Mouse (Mus musculus) spleen, adult 2 months (tissue): ENCODE results near the gene Rabepk.

Experiments
- CTCF ChIP-seq: fragments of 200-500 bp; IDR thresholded peaks from 2 replicates; pipeline ENCODE4 v1.5.1; 2011; ENCODE audit warnings: mild to moderate bottlenecking, inconsistent platforms; ENCODE audit not compliant: insufficient read depth, insufficient read length, insufficient replicate concordance; ENCODE audit errors: extremely low read depth
- POLR2A ChIP-seq: fragments of 200-500 bp; IDR thresholded peaks from 2 replicates; pipeline ENCODE4 v1.6.1; 2011; ENCODE audit warnings: low read depth, low read length, inconsistent platforms

- TF ChIP-seq POLR2A (peak; percentile 74), CTCF (no peak)
Measured at GRCm38 (mm10) chr2:34799357-34800256, at the start of gene Rabepk.
